Mouse (Mus musculus): ENCODE results near the gene Ttc28.

- TF ChIP-seq POLR2A (IDR thresholded peaks at IDR 0.05; ENCODE audit: low read depth, low read length) (no peak), CTCF (IDR thresholded peaks at IDR 0.05; ENCODE audit: extremely low read depth, insufficient read depth, insufficient read length, insufficient replicate concordance) (no peak)
These were observed 258.7 kb downstream of the Ttc28 start for GRCm38 (mm10) chr5:111138239-111138833.

All from spleen, adult 2 months (tissue).